Mouse (Mus musculus): ENCODE measurements around the gene Foxd2. TPM values are rescaled to one million over a fixed set of nuclear protein-coding genes. Genes with fewer than 3 reads are reported as not detected.

Gene Foxd2
- total and polyA plus RNA-seq, 3 experiments: 0.14 to 0.17 TPM; not detected in 1

GRCm38 (mm10) chr4:114932747-114933146, 24.1 kb upstream of the Foxd2 start:
- dilution Hi-C loops (cut with MboI; ENCODE audit: extremely low pct_ligation_motif_present, extremely low pct_unique_long_range_greater_than_20kb, low sequenced_read_pairs): no loop called here
- no peaks in the 10 kb centered on the region for H3K9me3 ChIP-seq (replicated peaks; ENCODE audit: low read length)
- no peak overlapping the region for H3K4me3 ChIP-seq (replicated peaks in 1 of 3; ENCODE audit: low read depth in 2 of 3, low read length in 2 of 3, poor library complexity in 1 of 3)
- peaks cover 8 to 13% of the 10 kb centered on the region in 2 experiments for H3K4me1 ChIP-seq (ENCODE audit: control insufficient read depth in 1 of 2, insufficient read depth in 2 of 2)
- no peak overlapping the region for H3K27ac ChIP-seq (ENCODE audit: insufficient read depth, low read depth)
- no peak for DNase-seq (ENCODE audit: extremely low read depth)
- no peaks in the 10 kb centered on the region for H3K79me2 ChIP-seq (replicated peaks; ENCODE audit: control insufficient read depth, extremely low read depth, insufficient read depth, poor library complexity, severe bottlenecking)
- no peak overlapping the region for H3K9ac ChIP-seq (ENCODE audit: insufficient read depth, low read depth)
- TF ChIP-seq SIN3A (IDR thresholded peaks at IDR 0.05; ENCODE audit: low read length): no peak
- TF ChIP-seq HCFC1 (IDR thresholded peaks at IDR 0.05; ENCODE audit: low read depth, low read length): no peak
- TF ChIP-seq NRF1 (IDR thresholded peaks at IDR 0.05; ENCODE audit: low read depth, low read length): no peak
- TF ChIP-seq ETS1 (conservative IDR thresholded peaks at IDR 0.05; ENCODE audit: low read depth, low read length): no peak
- no peak for TF ChIP-seq POLR2AphosphoS2 (IDR thresholded peaks at IDR 0.05; ENCODE audit: low read depth, low read length)
- no peak for TF ChIP-seq CTCF (conservative IDR thresholded peaks at IDR 0.05 in 1 of 2, IDR thresholded peaks at IDR 0.05 in 1 of 2; ENCODE audit: low read depth in 2 of 2, low read length in 2 of 2)
- no peak for TF ChIP-seq RCOR1 (conservative IDR thresholded peaks at IDR 0.05; ENCODE audit: low read depth, low read length)
- no peak for TF ChIP-seq GABPA (IDR thresholded peaks at IDR 0.05; ENCODE audit: insufficient replicate concordance, low read depth, low read length)
- TF ChIP-seq RAD21 (IDR thresholded peaks at IDR 0.05; ENCODE audit: low read depth, low read length): no peak
- no peak for TF ChIP-seq MYC (IDR thresholded peaks at IDR 0.05; ENCODE audit: low read depth, low read length)
- no peak for TF ChIP-seq MAFK (IDR thresholded peaks at IDR 0.05; ENCODE audit: insufficient replicate concordance, low read length)
- TF ChIP-seq MAZ (IDR thresholded peaks at IDR 0.05; ENCODE audit: low read depth, low read length): no peak
- no peak for TF ChIP-seq JUND (conservative IDR thresholded peaks at IDR 0.05; ENCODE audit: low read depth, low read length)
- no peak for TF ChIP-seq CHD2 (IDR thresholded peaks at IDR 0.05; ENCODE audit: low read length)
- TF ChIP-seq EP300 (IDR thresholded peaks at IDR 0.05; ENCODE audit: low read length): no peak
- H3K27me3 ChIP-seq (replicated peaks): no peaks in the 10 kb centered on the region
- in situ Hi-C loops (cut with MboI; ENCODE audit: low pct_ligation_motif_present, low pct_unique_long_range_greater_than_20kb, low sequenced_read_pairs): no loop called here
- H3K4me2 ChIP-seq (ENCODE audit: insufficient read depth, low read depth, poor library complexity, severe bottlenecking): no peak overlapping the region
- H3K36me3 ChIP-seq (replicated peaks in 1 of 2; ENCODE audit: control insufficient read depth in 1 of 2, insufficient read depth in 1 of 2, low read length in 1 of 2): no peaks in the 10 kb centered on the region

GRCm38 (mm10) chr4:114929155-114929554, 20.5 kb upstream of the Foxd2 start:
- Histone ChIP-seq H3K4me1 (ENCODE audit: control insufficient read depth in 1 of 2, insufficient read depth in 2 of 2) (peaks cover 2 to 11% of the 10 kb centered on the region in 2 experiments), H3K9me3 (replicated peaks; ENCODE audit: low read length) (peaks cover 7% of the 10 kb centered on the region), H3K9ac (ENCODE audit: insufficient read depth, low read depth) (no peak overlapping the region), H3K4me3 (replicated peaks in 1 of 3; ENCODE audit: low read depth in 2 of 3, low read length in 2 of 3, poor library complexity in 1 of 3) (no peak overlapping the region), H3K27ac (ENCODE audit: insufficient read depth, low read depth) (no peak overlapping the region), H3K4me2 (ENCODE audit: insufficient read depth, low read depth, poor library complexity, severe bottlenecking) (no peak overlapping the region), H3K79me2 (replicated peaks; ENCODE audit: control insufficient read depth, extremely low read depth, insufficient read depth, poor library complexity, severe bottlenecking) (no peaks in the 10 kb centered on the region), H3K36me3 (replicated peaks in 1 of 2; ENCODE audit: control insufficient read depth in 1 of 2, insufficient read depth in 1 of 2, low read length in 1 of 2) (no peaks in the 10 kb centered on the region), H3K27me3 (replicated peaks) (no peaks in the 10 kb centered on the region)
- no peak for TF ChIP-seq USF1 (IDR thresholded peaks at IDR 0.05; ENCODE audit: low read depth, low read length)
- TF ChIP-seq UBTF (IDR thresholded peaks at IDR 0.05; ENCODE audit: low read depth, low read length): no peak
- TF ChIP-seq PAX5 (IDR thresholded peaks at IDR 0.05; ENCODE audit: low read length): no peak
- TF ChIP-seq E2F4 (IDR thresholded peaks at IDR 0.05; ENCODE audit: insufficient replicate concordance, low read depth, low read length): no peak
- TF ChIP-seq HCFC1 (IDR thresholded peaks at IDR 0.05; ENCODE audit: low read depth, low read length): no peak
- no peak for TF ChIP-seq MAX (IDR thresholded peaks at IDR 0.05; ENCODE audit: low read length)
- DNase-seq (ENCODE audit: extremely low read depth): no peak
- in situ Hi-C loops (cut with MboI; ENCODE audit: low pct_ligation_motif_present, low pct_unique_long_range_greater_than_20kb, low sequenced_read_pairs) (no loop called here), dilution Hi-C loops (cut with MboI; ENCODE audit: extremely low pct_ligation_motif_present, extremely low pct_unique_long_range_greater_than_20kb, low sequenced_read_pairs) (no loop called here)

Measured in CH12.LX (cell line).